Mouse (Mus musculus): Measurements from ENCODE around the gene Bcl7c.

- no peak for TF ChIP-seq MAX (IDR thresholded peaks at IDR 0.05)
- no peak for TF ChIP-seq MYOD1 (IDR thresholded peaks at IDR 0.05; ENCODE audit: control insufficient read depth, insufficient read length, low read depth)
- no peak for TF ChIP-seq MYOG (IDR thresholded peaks at IDR 0.05; ENCODE audit: control insufficient read depth, extremely low read depth, insufficient read length)
Observed at GRCm38 (mm10) chr7:127616881-127617280, 91.9 kb downstream of the Bcl7c start.

Measured in C2C12 (cell line).